Mouse (Mus musculus): ENCODE measurements around the gene Aplp1. TPM values are rescaled to one million over a fixed set of nuclear protein-coding genes. Genes with fewer than 3 reads are reported as not detected.

Aplp1 gene
- total RNA-seq, 2 experiments from 2014 or later: 31.8 to 40.6 TPM

- no peak for DNase-seq (ENCODE audit: low spot score in 2 of 2)
Observed at GRCm38 (mm10) chr7:30413596-30413995, 31.7 kb downstream of the Aplp1 start, which contains the start of gene Tyrobp. Gene Tyrobp, plus strand, starts transcription at chr7:30413760.

- DNase-seq (ENCODE audit: low spot score in 2 of 2): no peak
Observed at GRCm38 (mm10) chr7:30412735-30413147, 32.6 kb downstream of the Aplp1 start.

DNA sequence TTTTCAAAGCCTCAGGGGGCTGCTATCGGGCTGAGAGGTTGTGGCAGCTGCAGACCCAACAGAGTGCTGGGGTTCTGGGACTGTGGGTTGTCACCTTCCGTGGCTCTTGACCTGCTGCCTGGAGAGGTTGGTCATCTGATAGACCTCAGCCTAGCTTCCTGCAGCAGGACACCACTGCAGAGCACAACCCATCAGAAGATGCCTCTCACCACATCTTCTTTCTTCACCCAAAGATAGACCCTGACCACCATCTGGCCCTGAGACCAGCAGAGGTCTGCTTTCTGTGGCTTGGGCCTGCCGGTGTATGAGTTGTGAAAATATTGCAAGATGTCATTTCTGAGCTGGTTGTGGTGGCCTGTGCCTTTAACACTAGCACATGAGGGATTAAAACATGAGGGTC is 34.3 kb downstream of the Aplp1 start:
- DNase-seq (ENCODE audit: low spot score in 2 of 2): no peak

GRCm38 (mm10) chr7:30409789-30410188 is 35.5 kb downstream of the Aplp1 start:
- DNase-seq (ENCODE audit: low spot score in 2 of 2): no peak

DNA sequence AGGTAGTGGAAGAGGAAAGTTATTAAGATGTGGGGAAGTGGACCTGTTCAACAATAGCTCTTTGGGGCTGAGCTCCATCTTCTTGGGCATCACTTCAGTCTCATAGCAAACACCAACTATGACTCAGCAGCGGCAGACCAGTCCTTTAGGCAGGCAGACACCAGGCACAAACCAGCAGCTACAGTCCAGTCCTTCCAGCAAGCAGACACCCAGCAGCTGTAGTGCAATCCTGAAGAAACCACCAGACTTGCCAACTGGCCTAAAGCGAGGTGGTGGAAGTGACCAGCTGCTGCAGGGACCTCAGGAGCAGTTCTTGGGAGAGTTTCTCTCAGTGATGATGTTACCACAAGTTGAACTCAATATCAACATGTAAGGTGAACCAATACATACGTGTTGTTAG is 36.7 kb downstream of the Aplp1 start:
- DNase-seq (ENCODE audit: low spot score in 2 of 2): no peak

- DNase-seq (ENCODE audit: low spot score in 2 of 2): no peak
Observed at GRCm38 (mm10) chr7:30402343-30402742, 43.0 kb downstream of the Aplp1 start.

DNA sequence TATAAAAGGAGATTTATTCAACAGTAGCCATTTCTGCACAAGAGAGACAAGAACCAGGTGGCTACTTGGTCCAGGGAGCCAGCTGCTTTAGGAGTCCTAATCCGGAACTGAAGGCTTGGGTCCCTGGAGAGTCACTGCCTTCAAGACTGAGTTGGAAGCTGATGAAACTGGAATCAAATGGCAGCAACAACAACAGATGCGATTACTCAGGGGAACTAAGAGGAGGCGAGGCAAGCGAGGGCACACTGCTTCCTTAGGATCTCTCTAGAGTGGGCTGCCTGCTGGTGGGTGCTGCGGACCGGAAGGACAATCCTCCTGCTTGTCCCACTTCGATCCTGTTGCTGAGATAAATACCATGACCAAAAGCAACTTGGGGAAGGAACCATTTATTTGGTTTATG is 45.7 kb downstream of the Aplp1 start:
- DNase-seq (ENCODE audit: low spot score in 2 of 2): no peak

- no peak for DNase-seq (ENCODE audit: low spot score in 2 of 2)
Observed at GRCm38 (mm10) chr7:30394871-30395270, 50.5 kb downstream of the Aplp1 start.

- no peak for DNase-seq (ENCODE audit: low spot score in 2 of 2)
Observed at GRCm38 (mm10) chr7:30394379-30394778, 51.0 kb downstream of the Aplp1 start.

DNA sequence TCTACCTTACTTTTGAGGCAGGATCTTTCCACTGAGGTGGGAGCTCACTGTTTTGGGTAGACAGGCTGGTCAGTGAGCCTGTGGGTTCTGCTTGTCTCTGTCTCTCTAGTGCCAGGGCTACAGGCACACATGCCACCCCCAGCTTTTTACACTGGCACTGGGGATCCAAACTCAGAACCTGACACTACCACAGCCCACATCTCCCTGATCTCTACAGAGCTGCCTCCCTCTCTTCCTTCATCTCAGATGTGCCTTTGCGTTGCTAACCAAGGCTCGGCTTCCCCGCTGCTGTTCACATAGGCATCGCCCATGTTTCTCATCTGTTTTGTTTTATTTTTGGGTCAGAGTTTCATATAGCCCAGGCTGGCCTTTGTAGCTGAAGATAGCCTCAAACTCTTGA is 51.7 kb downstream of the Aplp1 start:
- no peak for DNase-seq (ENCODE audit: low spot score in 2 of 2)

GRCm38 (mm10) chr7:30392746-30393520 is 52.4 kb downstream of the Aplp1 start:
- no peak for DNase-seq (ENCODE audit: low spot score in 2 of 2)

Other genes with a start within 250 kb of the Aplp1 start
- gene Capns1, start 246.7 kb downstream of the Aplp1 start, total RNA-seq (2021): 100 to 1,000 TPM; 575 to 621 TPM
- gene Polr2i, start 213.6 kb downstream of the Aplp1 start, total RNA-seq (2021): 10 to 100 TPM; 51.1 to 64.1 TPM
- gene Tbcb, start 213.3 kb downstream of the Aplp1 start, total RNA-seq (2021): 10 to 100 TPM; 86.2 to 93.6 TPM
- gene Ovol3, start 209.8 kb downstream of the Aplp1 start, total RNA-seq (2021): not detected
- under 1 TPM; 0.38 to 0.46 TPM for gene Thap8, start 165.4 kb downstream of the Aplp1 start, total RNA-seq (2021)
- 1 to 10 TPM; 4.9 to 6.7 TPM for gene Wdr62, start 165.1 kb downstream of the Aplp1 start, total RNA-seq (2021)
- 10 to 100 TPM; 22.6 to 24.3 TPM for gene Clip3, start 153.8 kb downstream of the Aplp1 start, total RNA-seq (2021)
- 10 to 100 TPM; 56.3 to 74.8 TPM for gene Alkbh6, start 136.8 kb downstream of the Aplp1 start, total RNA-seq (2021)
- 10 to 100 TPM; 21.8 to 31.5 TPM for gene Syne4, start 130.7 kb downstream of the Aplp1 start, total RNA-seq (2021)
- gene E130208F15Rik, start 123.8 kb downstream of the Aplp1 start, total RNA-seq (2021): 1 to 10 TPM in 1 of 2 experiments, under 1 TPM in 1; 0.63 to 1.0 TPM
- 10 to 100 TPM in 1 of 2 experiments, 1 to 10 TPM in 1; 8.8 to 12.0 TPM for gene Sdhaf1, start 121.6 kb downstream of the Aplp1 start, total RNA-seq (2021)
- 1 to 10 TPM; 6.7 to 8.5 TPM for gene Lrfn3, start 82.8 kb downstream of the Aplp1 start, total RNA-seq (2021)
- 10 to 100 TPM; 34.7 to 68.5 TPM for gene Tyrobp, start 31.8 kb downstream of the Aplp1 start, total RNA-seq (2021)
- 1 to 10 TPM; 1.5 to 1.9 TPM for gene Hcst, start 25.7 kb downstream of the Aplp1 start, total RNA-seq (2021)
- 1 to 10 TPM; 1.6 to 2.0 TPM for gene Nfkbid, start 23.8 kb downstream of the Aplp1 start, total RNA-seq (2021)
- not detected for gene Kirrel2, start 12.2 kb upstream of the Aplp1 start, total RNA-seq (2021)
- not detected for gene Nphs1, start 12.8 kb upstream of the Aplp1 start, total RNA-seq (2021)
- gene Prodh2, start 48.1 kb upstream of the Aplp1 start, total RNA-seq (2021): 1 to 10 TPM in 1 of 2 experiments, not detected in 1; 1.2 TPM
- 1 to 10 TPM; 1.8 to 2.7 TPM for gene Arhgap33, start 89.5 kb upstream of the Aplp1 start, total RNA-seq (2021)
- 10 to 100 TPM; 26.3 to 34.9 TPM for gene Hspb6, start 106.6 kb upstream of the Aplp1 start, total RNA-seq (2021)
- gene Proser3, start 106.8 kb upstream of the Aplp1 start, total RNA-seq (2021): 1 to 10 TPM; 6.5 to 6.9 TPM
- 10 to 100 TPM; 47.0 to 59.3 TPM for gene Lin37, start 114.3 kb upstream of the Aplp1 start, total RNA-seq (2021)
- gene U2af1l4, start 117.8 kb upstream of the Aplp1 start, total RNA-seq (2021): 10 to 100 TPM; 67.1 to 67.4 TPM
- gene Gm49396, start 117.8 kb upstream of the Aplp1 start, total RNA-seq (2021): 1 to 10 TPM; 4.6 to 8.2 TPM
- gene Psenen, start 118.1 kb upstream of the Aplp1 start, total RNA-seq (2021): 100 to 1,000 TPM; 130 to 154 TPM
- 1 to 10 TPM; 3.6 to 4.3 TPM for gene Igflr1, start 119.9 kb upstream of the Aplp1 start, total RNA-seq (2021)
- gene Kmt2b, start 143.2 kb upstream of the Aplp1 start, total RNA-seq (2021): 10 to 100 TPM; 37.8 to 56.6 TPM
- gene Zbtb32, start 153.4 kb upstream of the Aplp1 start, total RNA-seq (2021): under 1 TPM in 1 of 2 experiments, not detected in 1; 0.83 TPM
- under 1 TPM; 0.19 to 0.20 TPM for gene Upk1a, start 167.3 kb upstream of the Aplp1 start, total RNA-seq (2021)
- 1,000 to 10,000 TPM; 1,148 to 1,842 TPM for gene Cox6b1, start 180.6 kb upstream of the Aplp1 start, total RNA-seq (2021)
- not detected for gene Etv2, start 190.3 kb upstream of the Aplp1 start, total RNA-seq (2021)
- 10 to 100 TPM; 84.9 to 86.7 TPM for gene Rbm42, start 204.8 kb upstream of the Aplp1 start, total RNA-seq (2021)
- 1 to 10 TPM; 6.9 to 7.9 TPM for gene Haus5, start 219.5 kb upstream of the Aplp1 start, total RNA-seq (2021)
- not detected for gene Pmis2, start 226.1 kb upstream of the Aplp1 start, total RNA-seq (2021)